ENCODE assay signal across 19 mouse cellular contexts in genomic region chr7:131970255-131970654, GRCm38 (mm10). TPM values are rescaled to one million over a fixed set of nuclear protein-coding genes. Genes with fewer than 3 reads are reported as not detected.
DNase-seq lines count a peak whose midpoint lies in the region; ATAC-seq lines count a peak whose summit lies in the region.
"Had no signal": no experiment of that assay in that cellular context is flagged by ENCODE, and none has a peak within 500 bp of the region (broad histone marks: within the 10 kb centered on the region; RNA-seq: fewer than 3 reads in every experiment).

No protein-coding gene starts in this region.

- H3K4me1 ChIP-seq in hindbrain, embryonic 13.5 days (replicated peaks): peaks cover 50% of the 10 kb centered on the region
- H3K4me1 ChIP-seq in hindbrain, embryonic 10.5 days (replicated peaks): peaks cover 17% of the 10 kb centered on the region
- H3K4me1 ChIP-seq in neural tube, embryonic 15.5 days: peaks cover 55% of the 10 kb centered on the region
- H3K4me1 ChIP-seq: liver, embryonic 12.5 days; lung, embryonic 15.5 days; stomach, embryonic 15.5 days had no signal

- no peaks in the 10 kb centered on the region for H3K36me3 ChIP-seq in hindbrain, embryonic 13.5 days
- no peaks in the 10 kb centered on the region for H3K36me3 ChIP-seq in hindbrain, embryonic 10.5 days
- no peaks in the 10 kb centered on the region; the same call in 1 of the 2 replicates for H3K36me3 ChIP-seq in neural tube, embryonic 15.5 days
- H3K36me3 ChIP-seq: G1E; intestine, embryonic 15.5 days; liver, embryonic 12.5 days; lung, embryonic 15.5 days; stomach, embryonic 15.5 days had no signal

- no peak overlapping the region; the same call in 1 of the 2 replicates for H3K27ac ChIP-seq in hindbrain, embryonic 13.5 days
- H3K27ac ChIP-seq in hindbrain, embryonic 10.5 days: no peak overlapping the region
- H3K27ac ChIP-seq in neural tube, embryonic 15.5 days (replicated peaks): no peak overlapping the region
- H3K27ac ChIP-seq: intestine, embryonic 15.5 days; liver, embryonic 12.5 days; lung, embryonic 15.5 days; stomach, embryonic 15.5 days had no signal

- H3K9me3 ChIP-seq in hindbrain, embryonic 13.5 days: no peaks in the 10 kb centered on the region
- H3K9me3 ChIP-seq in hindbrain, embryonic 10.5 days: no peaks in the 10 kb centered on the region
- no peaks in the 10 kb centered on the region for H3K9me3 ChIP-seq in neural tube, embryonic 15.5 days (replicated peaks)
- H3K9me3 ChIP-seq: intestine, embryonic 15.5 days; liver, embryonic 12.5 days; lung, embryonic 15.5 days; stomach, embryonic 15.5 days had no signal

- peak overlapping the region; percentile 82 for H3K4me2 ChIP-seq in hindbrain, embryonic 13.5 days
- peak overlapping the region; percentile 78 for H3K4me2 ChIP-seq in neural tube, embryonic 15.5 days
- H3K4me2 ChIP-seq: intestine, embryonic 15.5 days; liver, embryonic 12.5 days; lung, embryonic 15.5 days; stomach, embryonic 15.5 days had no signal

- DNase-seq in hindbrain, embryonic 10.5 days (ENCODE audit: low spot score): no peak
- peak; percentile 40 for DNase-seq in retina, postnatal 1 day
- no peak for DNase-seq in retina, embryonic 14.5 days (ENCODE audit: low spot score)
- no peak for DNase-seq in liver
- no peak for DNase-seq in kidney, postnatal 4 days
- DNase-seq: cerebellum, adult 2 months; heart, adult 18-20 months had no signal

- no peak overlapping the region for H3K9ac ChIP-seq in hindbrain, embryonic 13.5 days
- peak overlapping the region; percentile 11 for H3K9ac ChIP-seq in neural tube, embryonic 15.5 days (replicated peaks)
- H3K9ac ChIP-seq: intestine, embryonic 15.5 days; liver, embryonic 12.5 days; lung, embryonic 15.5 days; stomach, embryonic 15.5 days had no signal

- 70% methylated on average over 3 of the region's 3 CpGs for WGBS in hindbrain, embryonic 13.5 days
- WGBS in hindbrain, embryonic 10.5 days: 62% methylated on average over 3 of the region's 3 CpGs
- 47% methylated on average over 3 of the region's 3 CpGs for WGBS in neural tube, embryonic 15.5 days

- ATAC-seq in hindbrain, embryonic 13.5 days (ENCODE audit: low FRiP score): no peak
- ATAC-seq in granulocyte monocyte progenitor cell, adult 5-6 weeks (replicated peaks; ENCODE audit: poor library complexity, severe bottlenecking): peak; percentile 44
- no peak for ATAC-seq in neural tube, embryonic 15.5 days (ENCODE audit: low FRiP score)
- ATAC-seq: intestine, embryonic 15.5 days; liver, embryonic 12.5 days had no signal

- peak overlapping the region; percentile 7; the same call in 1 of the 2 replicates for H3K4me3 ChIP-seq in hindbrain, embryonic 13.5 days
- no peak overlapping the region for H3K4me3 ChIP-seq in hindbrain, embryonic 10.5 days
- peak overlapping the region; percentile 66 for H3K4me3 ChIP-seq in neural tube, embryonic 15.5 days (replicated peaks)
- H3K4me3 ChIP-seq: intestine, embryonic 15.5 days; liver, embryonic 12.5 days; lung, embryonic 15.5 days; stomach, embryonic 15.5 days had no signal

- peaks cover 35% of the 10 kb centered on the region for H3K27me3 ChIP-seq in hindbrain, embryonic 13.5 days
- peaks cover 54% of the 10 kb centered on the region for H3K27me3 ChIP-seq in hindbrain, embryonic 10.5 days (ENCODE audit: insufficient read depth, poor library complexity, severe bottlenecking)
- peaks cover 18% of the 10 kb centered on the region for H3K27me3 ChIP-seq in neural tube, embryonic 15.5 days (replicated peaks)

RNA-seq across cellular contexts. Expression of gene Gpr26, which starts 4.0 kb away (rescaled TPM):
- 1.4 and 1.8 TPM in 2 replicates for polyA plus RNA-seq in hindbrain, embryonic 13.5 days (2015; fragmentation: Nextera tagmentation; extraction: Ambion mirVana)
- polyA plus RNA-seq in hindbrain, embryonic 10.5 days (2016; fragmentation: Nextera tagmentation; extraction: Ambion mirVana): 0.07 TPM in 1 of 2 replicates, not detected in the other
- not detected in 2 replicates for total RNA-seq in granulocyte monocyte progenitor cell, adult 5-6 weeks (2014; fragmentation: Nextera tagmentation)
- not detected in 2 replicates for total RNA-seq in granulocyte monocyte progenitor cell, adult 5-6 weeks (2017)
- polyA plus RNA-seq in neural tube, embryonic 15.5 days (2015; fragmentation: Nextera tagmentation; extraction: Ambion mirVana): 2.2 and 2.8 TPM in 2 replicates
- total RNA-seq: adrenal gland, adult 18-20 months; heart, adult 18-20 months had no signal
- polyA plus RNA-seq: G1E; heart, postnatal 0 days; intestine, embryonic 15.5 days; kidney, embryonic 16.5 days; liver, embryonic 12.5 days; lung, embryonic 15.5 days; stomach, embryonic 15.5 days; thymus, postnatal 0 days had no signal
